Mouse (Mus musculus) neural tube, embryonic 15.5 days (tissue): ENCODE measurements around the gene Gm45837. TPM values are rescaled to one million over a fixed set of nuclear protein-coding genes. Genes with fewer than 3 reads are reported as not detected.

Experiments used
- ATAC-seq: fragments of 200-750 bp; cut with Nextera tagmentation; 2 replicates; pipeline ENCODE4 v1.8.0; 2017; ENCODE audit warnings: mild to moderate bottlenecking, moderate TSS enrichment, moderate library complexity; ENCODE audit not compliant: low FRiP score
- H3K27ac ChIP-seq: fragments of 300-500 bp; sonication (generic); replicated peaks from 2 replicates; pipeline ENCODE4 v1.5.1; 2015; ENCODE audit warnings: mild to moderate bottlenecking, inconsistent platforms
- H3K27me3 ChIP-seq: fragments of 300-500 bp; sonication (generic); replicated peaks from 2 replicates; pipeline ENCODE4 v1.6.1; 2015; ENCODE audit warnings: inconsistent platforms
- H3K36me3 ChIP-seq: fragments of 300-500 bp; sonication (generic); 2 replicates; pipeline ENCODE4 v1.6.1; 2015; ENCODE audit warnings: inconsistent platforms
- H3K4me1 ChIP-seq: fragments of 300-500 bp; sonication (generic); 2 replicates; pipeline ENCODE4 v1.6.1; 2015; ENCODE audit warnings: inconsistent platforms
- H3K4me2 ChIP-seq: fragments of 300-500 bp; sonication (generic); 2 replicates; pipeline ENCODE4 v1.6.1; 2015; ENCODE audit warnings: inconsistent platforms, mild to moderate bottlenecking, moderate library complexity
- H3K4me3 ChIP-seq: fragments of 300-500 bp; sonication (generic); replicated peaks from 2 replicates; pipeline ENCODE4 v1.5.1; 2015; ENCODE audit warnings: mild to moderate bottlenecking, inconsistent platforms
- H3K9ac ChIP-seq: fragments of 300-500 bp; sonication (generic); replicated peaks from 2 replicates; pipeline ENCODE4 v1.6.1; 2015; ENCODE audit warnings: mild to moderate bottlenecking, inconsistent platforms
- H3K9me3 ChIP-seq: fragments of 300-500 bp; sonication (generic); replicated peaks from 2 replicates; pipeline ENCODE4 v1.6.1; 2016; ENCODE audit warnings: inconsistent platforms
- WGBS: fragments of 180-500 bp; shearing (Covaris S2); methylation state at CpG from one replicate; pipeline ENCODE4 v1.1.7; 2015; ENCODE audit warnings: mixed read lengths; 5-methylcytosine and 5-hydroxymethylcytosine counted together
- polyA plus RNA-seq: library from polyadenylated mRNA; unstranded; fragments of >200 nt; fragmentation: Nextera tagmentation; extraction: Ambion mirVana; gene quantifications from 2 replicates; pipeline ENCODE4 v1.2.1, GENCODE M21; 2015

Gene Gm45837
- polyA plus RNA-seq, 1 experiment from 2014 or later: 0.99 TPM

- Histone ChIP-seq H3K4me3 (no peak overlapping the region), H3K9ac (no peak overlapping the region), H3K4me1 (peaks cover 26% of the 10 kb centered on the region), H3K27me3 (no peaks in the 10 kb centered on the region), H3K36me3 (no peaks in the 10 kb centered on the region), H3K4me2 (no peak overlapping the region), H3K27ac (no peak overlapping the region), H3K9me3 (no peaks in the 10 kb centered on the region)
- no peak for ATAC-seq
- WGBS: 76% methylated on average over 9 of the region's 9 CpGs
Measured at GRCm38 (mm10) chr7:101483498-101484115, 72.9 kb downstream of the Gm45837 start.

- Histone ChIP-seq H3K36me3 (no peaks in the 10 kb centered on the region), H3K9ac (no peak overlapping the region), H3K4me2 (no peak overlapping the region), H3K27me3 (no peaks in the 10 kb centered on the region), H3K27ac (no peak overlapping the region), H3K4me1 (peaks cover 18% of the 10 kb centered on the region), H3K4me3 (no peak overlapping the region), H3K9me3 (no peaks in the 10 kb centered on the region)
- 86% methylated on average over 5 of the region's 5 CpGs for WGBS
- ATAC-seq: no peak
Measured at GRCm38 (mm10) chr7:101487102-101487501, 76.4 kb downstream of the Gm45837 start.

- Histone ChIP-seq H3K4me1 (no peaks in the 10 kb centered on the region; the same call in 1 of the 2 replicates), H3K9me3 (no peaks in the 10 kb centered on the region), H3K9ac (no peak overlapping the region), H3K4me3 (no peak overlapping the region), H3K36me3 (no peaks in the 10 kb centered on the region), H3K4me2 (no peak overlapping the region), H3K27ac (no peak overlapping the region), H3K27me3 (no peaks in the 10 kb centered on the region)
- WGBS: 49% methylated on average over 4 of the region's 4 CpGs
- ATAC-seq: no peak
Measured at GRCm38 (mm10) chr7:101490952-101491351, 80.3 kb downstream of the Gm45837 start.

- WGBS: 90% methylated on average over 3 of the region's 3 CpGs
- ATAC-seq: no peak
Measured at GRCm38 (mm10) chr7:101498385-101498784, 87.7 kb downstream of the Gm45837 start.

GRCm38 (mm10) chr7:101499251-101499650, 88.6 kb downstream of the Gm45837 start:
- ATAC-seq: no peak
- Histone ChIP-seq H3K4me2 (no peak overlapping the region), H3K4me3 (no peak overlapping the region), H3K36me3 (no peaks in the 10 kb centered on the region), H3K4me1 (peaks cover 2% of the 10 kb centered on the region), H3K27me3 (peaks cover 23% of the 10 kb centered on the region), H3K27ac (no peak overlapping the region), H3K9me3 (no peaks in the 10 kb centered on the region), H3K9ac (no peak overlapping the region)
- 46% methylated on average over 10 of the region's 10 CpGs for WGBS

More at GRCm38 (mm10) chr7:101498385-101498784, 87.7 kb downstream of the Gm45837 start:
- Histone ChIP-seq H3K27ac (no peak overlapping the region), H3K4me3 (no peak overlapping the region), H3K9ac (no peak overlapping the region), H3K9me3 (no peaks in the 10 kb centered on the region), H3K4me2 (no peak overlapping the region), H3K36me3 (no peaks in the 10 kb centered on the region), H3K27me3 (peaks cover 14% of the 10 kb centered on the region), H3K4me1 (no peaks in the 10 kb centered on the region)

- Histone ChIP-seq H3K9me3 (no peaks in the 10 kb centered on the region), H3K9ac (no peak overlapping the region), H3K27me3 (peaks cover 25% of the 10 kb centered on the region), H3K4me3 (no peak overlapping the region), H3K4me2 (no peak overlapping the region), H3K4me1 (peaks cover 6% of the 10 kb centered on the region), H3K27ac (no peak overlapping the region), H3K36me3 (no peaks in the 10 kb centered on the region)
- ATAC-seq: no peak
- WGBS: 85% methylated on average over 9 of the region's 9 CpGs
Measured at GRCm38 (mm10) chr7:101499701-101500100, 89.0 kb downstream of the Gm45837 start.

GRCm38 (mm10) chr7:101501236-101501635, 90.5 kb downstream of the Gm45837 start:
- ATAC-seq: no peak
- H3K36me3 ChIP-seq: no peaks in the 10 kb centered on the region
- H3K27me3 ChIP-seq: peaks cover 40% of the 10 kb centered on the region
- no peak overlapping the region for H3K4me3 ChIP-seq
- WGBS: 74% methylated on average over 6 of the region's 6 CpGs
- H3K9me3 ChIP-seq: no peaks in the 10 kb centered on the region
- H3K27ac ChIP-seq: no peak overlapping the region
- no peak overlapping the region for H3K9ac ChIP-seq
- H3K4me2 ChIP-seq: no peak overlapping the region
- H3K4me1 ChIP-seq: peaks cover 8% of the 10 kb centered on the region

GRCm38 (mm10) chr7:101501675-101502074, 91.0 kb downstream of the Gm45837 start:
- no peak overlapping the region for H3K9ac ChIP-seq
- H3K4me1 ChIP-seq: peaks cover 8% of the 10 kb centered on the region
- no peak overlapping the region for H3K4me2 ChIP-seq
- H3K9me3 ChIP-seq: no peaks in the 10 kb centered on the region
- H3K4me3 ChIP-seq: no peak overlapping the region
- H3K27ac ChIP-seq: no peak overlapping the region
- no peak for ATAC-seq
- 72% methylated on average over 6 of the region's 6 CpGs for WGBS
- peaks cover 41% of the 10 kb centered on the region for H3K27me3 ChIP-seq
- H3K36me3 ChIP-seq: no peaks in the 10 kb centered on the region

- whole genome bisulfite sequencing: 31% methylated on average over 8 of the region's 8 CpGs
Measured at GRCm38 (mm10) chr7:101503351-101503750, 92.7 kb downstream of the Gm45837 start.

GRCm38 (mm10) chr7:101503803-101504202, 93.1 kb downstream of the Gm45837 start:
- no peak overlapping the region for H3K4me3 ChIP-seq
- H3K27me3 ChIP-seq: peaks cover 41% of the 10 kb centered on the region
- no peaks in the 10 kb centered on the region for H3K36me3 ChIP-seq
- peak overlapping the region; percentile 56; the same call in 1 of the 2 replicates for H3K4me2 ChIP-seq
- no peaks in the 10 kb centered on the region for H3K9me3 ChIP-seq
- peaks cover 8% of the 10 kb centered on the region for H3K4me1 ChIP-seq
- H3K9ac ChIP-seq: no peak overlapping the region
- ATAC-seq: no peak
- WGBS: 38% methylated on average over 7 of the region's 7 CpGs
- no peak overlapping the region for H3K27ac ChIP-seq

More at GRCm38 (mm10) chr7:101503351-101503750, 92.7 kb downstream of the Gm45837 start:
- no peak overlapping the region for H3K9ac ChIP-seq
- H3K4me2 ChIP-seq: no peak overlapping the region
- H3K27ac ChIP-seq: no peak overlapping the region
- H3K4me1 ChIP-seq: peaks cover 8% of the 10 kb centered on the region
- no peak overlapping the region for H3K4me3 ChIP-seq
- H3K36me3 ChIP-seq: no peaks in the 10 kb centered on the region
- no peaks in the 10 kb centered on the region for H3K9me3 ChIP-seq
- ATAC-seq: no peak
- peaks cover 41% of the 10 kb centered on the region for H3K27me3 ChIP-seq

- Histone ChIP-seq H3K27me3 (peaks cover 41% of the 10 kb centered on the region), H3K9me3 (no peaks in the 10 kb centered on the region), H3K9ac (0 out of 2 replicates have a peak overlapping the region, but pooled peaks have one; percentile 20), H3K36me3 (no peaks in the 10 kb centered on the region), H3K4me1 (peaks cover 8% of the 10 kb centered on the region), H3K4me3 (peak overlapping the region; percentile 28), H3K4me2 (peak overlapping the region; percentile 56), H3K27ac (no peak overlapping the region)
- 13% methylated on average over 24 of the region's 24 CpGs for WGBS
- no peak for ATAC-seq
Measured at GRCm38 (mm10) chr7:101504507-101504906, 93.8 kb downstream of the Gm45837 start.

- Histone ChIP-seq H3K36me3 (no peaks in the 10 kb centered on the region), H3K4me2 (no peak overlapping the region), H3K9ac (no peak overlapping the region), H3K4me1 (peaks cover 12% of the 10 kb centered on the region), H3K27ac (no peak overlapping the region), H3K4me3 (no peak overlapping the region), H3K9me3 (no peaks in the 10 kb centered on the region), H3K27me3 (peaks cover 18% of the 10 kb centered on the region)
- 54% methylated on average over 2 of the region's 2 CpGs for WGBS
- ATAC-seq: no peak
Measured at GRCm38 (mm10) chr7:101509212-101509611, 98.5 kb downstream of the Gm45837 start.
